Mouse (Mus musculus) limb, embryonic 15.5 days (tissue): ENCODE measurements at regions not wholly inside any gene's neighbourhood (a gene's known extent, or its start where the extent isn't known, plus 50 kb on each side); places are given as distances from the start of the nearest gene placed in this dataset.

Source experiments
- ATAC-seq: fragments of 200-750 bp; cut with Nextera tagmentation; 2 replicates; pipeline ENCODE4 v1.8.0; 2017; ENCODE audit warnings: low read depth, moderate TSS enrichment; ENCODE audit not compliant: insufficient number of reproducible peaks, low FRiP score, low TSS enrichment
- H3K27ac ChIP-seq: fragments of 300-500 bp; sonication (generic); 2 replicates; pipeline ENCODE4 v1.5.1; 2015; ENCODE audit warnings: moderate library complexity, mild to moderate bottlenecking, inconsistent platforms
- H3K27me3 ChIP-seq: fragments of 300-500 bp; sonication (generic); 2 replicates; pipeline ENCODE4 v1.6.1; 2015; ENCODE audit warnings: inconsistent platforms
- H3K36me3 ChIP-seq: fragments of 300-500 bp; sonication (generic); 2 replicates; pipeline ENCODE4 v1.6.1; 2015; ENCODE audit warnings: inconsistent platforms
- H3K4me1 ChIP-seq: fragments of 300-500 bp; sonication (generic); 2 replicates; pipeline ENCODE4 v1.6.1; 2015; ENCODE audit warnings: inconsistent platforms
- H3K4me2 ChIP-seq: fragments of 300-500 bp; sonication (generic); 2 replicates; pipeline ENCODE4 v1.6.1; 2015; ENCODE audit warnings: mild to moderate bottlenecking, inconsistent platforms
- H3K4me3 ChIP-seq: fragments of 300-500 bp; sonication (generic); 2 replicates; pipeline ENCODE4 v1.5.1; 2015; ENCODE audit warnings: mild to moderate bottlenecking, inconsistent platforms
- H3K9ac ChIP-seq: fragments of 300-500 bp; sonication (generic); 2 replicates; pipeline ENCODE4 v1.6.1; 2015; ENCODE audit warnings: inconsistent platforms
- H3K9me3 ChIP-seq: fragments of 300-500 bp; sonication (generic); 2 replicates; pipeline ENCODE4 v1.6.1; 2016; ENCODE audit warnings: inconsistent platforms
- WGBS: fragments of 180-500 bp; shearing (Covaris S2); methylation state at CpG from one replicate; pipeline ENCODE4 v1.1.7; 2015; 5-methylcytosine and 5-hydroxymethylcytosine counted together

- H3K27ac ChIP-seq = no peak overlapping the region
- H3K4me3 ChIP-seq = no peak overlapping the region
- no peak overlapping the region for H3K4me2 ChIP-seq
- no peaks in the 10 kb centered on the region for H3K27me3 ChIP-seq
- no peaks in the 10 kb centered on the region for H3K9me3 ChIP-seq
- no peak overlapping the region for H3K9ac ChIP-seq
- WGBS = 56% methylated on average over 10 of the region's 10 CpGs
- H3K36me3 ChIP-seq = no peaks in the 10 kb centered on the region
- peaks cover 7% of the 10 kb centered on the region for H3K4me1 ChIP-seq
- ATAC-seq = no peak
Observed at GRCm38 (mm10) chr6:51728816-51729562, 205.3 kb downstream of the Snx10 start.

GRCm38 (mm10) chr6:51730564-51731351, 207.1 kb downstream of the Snx10 start:
- Histone ChIP-seq H3K4me2 (no peak overlapping the region), H3K9me3 (no peaks in the 10 kb centered on the region), H3K4me1 (peaks cover 7% of the 10 kb centered on the region), H3K4me3 (no peak overlapping the region), H3K9ac (no peak overlapping the region), H3K27ac (no peak overlapping the region), H3K36me3 (no peaks in the 10 kb centered on the region), H3K27me3 (no peaks in the 10 kb centered on the region)
- ATAC-seq = no peak
- 77% methylated on average over 17 of the region's 17 CpGs for WGBS

GRCm38 (mm10) chr6:51732298-51732895, 208.7 kb downstream of the Snx10 start:
- 49% methylated on average over 11 of the region's 11 CpGs for WGBS
- H3K36me3 ChIP-seq = no peaks in the 10 kb centered on the region
- H3K9ac ChIP-seq = no peak overlapping the region
- H3K4me1 ChIP-seq = peaks cover 7% of the 10 kb centered on the region
- no peaks in the 10 kb centered on the region for H3K9me3 ChIP-seq
- H3K4me3 ChIP-seq = no peak overlapping the region
- no peak for ATAC-seq
- H3K4me2 ChIP-seq = no peak overlapping the region
- H3K27ac ChIP-seq = no peak overlapping the region
- H3K27me3 ChIP-seq = 0 out of 2 replicates have a peak, but pooled peaks cover 4% of the 10 kb centered on the region

DNA sequence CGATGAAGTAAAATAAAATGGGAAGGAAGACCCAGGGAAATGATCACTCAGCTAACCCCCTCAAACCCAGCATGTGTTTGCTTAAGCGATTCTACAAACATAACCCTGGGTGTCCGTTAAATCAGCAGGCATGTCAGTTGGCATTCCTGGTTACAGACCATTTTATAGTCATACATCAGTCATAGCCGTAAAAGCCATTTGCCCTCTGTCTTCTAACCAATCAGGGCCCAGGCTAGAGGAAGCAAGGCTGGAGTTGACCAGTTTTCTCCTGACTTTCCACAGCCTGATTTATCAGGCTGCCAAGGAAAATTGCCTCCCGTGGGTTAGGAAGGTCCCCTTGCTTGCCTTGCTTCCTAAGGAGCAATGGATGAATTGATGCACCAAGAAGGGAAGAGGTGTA, 212.3 kb downstream of the Snx10 start:
- peaks cover 7% of the 10 kb centered on the region for H3K4me1 ChIP-seq
- no peak for ATAC-seq
- H3K9ac ChIP-seq = no peak overlapping the region
- no peak overlapping the region for H3K4me2 ChIP-seq
- H3K4me3 ChIP-seq = no peak overlapping the region
- 0 out of 2 replicates have a peak, but pooled peaks cover 4% of the 10 kb centered on the region for H3K27me3 ChIP-seq
- no peaks in the 10 kb centered on the region for H3K36me3 ChIP-seq
- 49% methylated on average over 5 of the region's 5 CpGs for WGBS
- H3K9me3 ChIP-seq = no peaks in the 10 kb centered on the region
- H3K27ac ChIP-seq = no peak overlapping the region

DNA sequence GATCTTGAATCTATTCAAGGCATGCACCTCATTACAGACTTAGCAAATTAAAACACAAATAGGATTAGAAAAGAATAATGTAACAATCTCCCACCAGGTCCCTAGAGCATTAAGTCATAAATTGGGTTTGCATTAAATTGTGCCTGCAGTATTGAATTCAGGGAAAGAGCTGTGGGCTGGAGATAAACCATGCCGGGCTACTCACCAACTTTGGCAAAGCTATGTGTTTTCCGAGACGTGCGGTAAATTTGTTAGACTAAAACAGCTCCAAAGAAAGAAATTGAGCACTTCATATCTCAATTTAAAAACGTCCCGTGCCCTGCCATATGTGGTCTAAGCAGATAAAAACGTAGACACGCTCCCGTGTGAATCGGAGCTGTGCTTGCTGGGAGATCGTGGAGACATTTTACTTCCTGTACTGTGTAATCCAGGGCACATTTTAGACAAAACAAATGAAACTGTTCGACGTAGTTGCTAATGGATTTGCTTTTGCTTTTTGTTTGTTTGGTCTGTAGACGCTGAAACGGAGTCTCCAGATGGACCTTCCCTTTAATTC, 219.5 kb downstream of the Snx10 start:
- WGBS = 43% methylated on average over 15 of the region's 15 CpGs
- Histone ChIP-seq H3K4me3 (no peak overlapping the region), H3K27ac (no peak overlapping the region), H3K27me3 (no peaks in the 10 kb centered on the region), H3K36me3 (no peaks in the 10 kb centered on the region), H3K9ac (no peak overlapping the region), H3K9me3 (no peaks in the 10 kb centered on the region), H3K4me2 (no peak overlapping the region), H3K4me1 (peaks cover 7% of the 10 kb centered on the region; the same call in 1 of the 2 replicates)
- no peak for ATAC-seq

DNA sequence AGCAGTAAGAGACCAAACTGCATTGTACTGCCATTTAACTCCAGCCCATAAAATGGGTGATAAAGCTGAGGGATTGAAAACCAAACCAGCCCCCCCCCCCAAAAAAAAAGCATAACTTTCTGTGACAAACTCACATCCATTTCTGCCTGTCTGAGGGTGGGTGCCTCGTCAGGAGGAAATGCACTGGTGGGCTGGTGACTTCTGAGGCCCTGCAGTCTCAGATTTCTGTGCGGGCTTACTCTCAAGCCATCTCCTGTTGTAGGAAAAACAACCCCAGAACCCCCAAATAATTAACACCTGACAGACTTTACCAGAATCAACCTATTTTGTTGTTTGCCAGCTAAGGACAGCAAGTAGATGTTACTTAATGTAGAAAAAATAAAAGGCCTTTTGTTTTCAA, 220.9 kb downstream of the Snx10 start:
- no peak overlapping the region for H3K4me3 ChIP-seq
- ATAC-seq = no peak
- 48% methylated on average over 2 of the region's 2 CpGs for WGBS

DNA sequence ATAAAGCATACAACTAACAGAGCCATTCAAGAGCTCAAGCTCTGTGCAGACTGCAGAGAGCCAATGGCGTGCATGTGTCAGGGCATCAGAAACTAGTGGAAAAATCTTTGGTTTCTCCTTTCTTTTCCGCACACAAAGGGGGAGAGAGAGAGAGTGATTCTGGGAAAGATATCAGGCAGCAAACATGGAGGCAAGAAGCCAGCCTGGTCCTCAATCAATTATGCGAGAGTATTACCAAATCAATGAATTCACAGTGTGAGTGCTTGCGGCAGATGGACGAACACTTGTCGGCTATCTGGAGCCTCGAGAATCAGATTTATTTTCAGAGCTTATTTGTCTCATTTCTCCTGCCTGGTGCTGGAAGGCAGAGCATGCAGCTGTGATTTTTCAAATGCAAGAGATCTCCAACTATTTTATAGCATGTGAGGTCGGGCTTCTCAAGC, 230.6 kb downstream of the Snx10 start:
- no peak overlapping the region for H3K9ac ChIP-seq
- WGBS = 71% methylated on average over 8 of the region's 8 CpGs
- H3K27me3 ChIP-seq = no peaks in the 10 kb centered on the region
- H3K4me3 ChIP-seq = no peak overlapping the region
- H3K36me3 ChIP-seq = no peaks in the 10 kb centered on the region
- H3K4me2 ChIP-seq = no peak overlapping the region
- no peaks in the 10 kb centered on the region for H3K9me3 ChIP-seq
- H3K27ac ChIP-seq = no peak overlapping the region
- H3K4me1 ChIP-seq = no peaks in the 10 kb centered on the region
- ATAC-seq = no peak

More for the DNA sequence above, 220.9 kb downstream of the Snx10 start:
- Histone ChIP-seq H3K4me1 (peaks cover 7% of the 10 kb centered on the region; the same call in 1 of the 2 replicates), H3K4me2 (no peak overlapping the region), H3K27ac (no peak overlapping the region), H3K36me3 (no peaks in the 10 kb centered on the region), H3K27me3 (no peaks in the 10 kb centered on the region), H3K9ac (no peak overlapping the region), H3K9me3 (no peaks in the 10 kb centered on the region)

DNA sequence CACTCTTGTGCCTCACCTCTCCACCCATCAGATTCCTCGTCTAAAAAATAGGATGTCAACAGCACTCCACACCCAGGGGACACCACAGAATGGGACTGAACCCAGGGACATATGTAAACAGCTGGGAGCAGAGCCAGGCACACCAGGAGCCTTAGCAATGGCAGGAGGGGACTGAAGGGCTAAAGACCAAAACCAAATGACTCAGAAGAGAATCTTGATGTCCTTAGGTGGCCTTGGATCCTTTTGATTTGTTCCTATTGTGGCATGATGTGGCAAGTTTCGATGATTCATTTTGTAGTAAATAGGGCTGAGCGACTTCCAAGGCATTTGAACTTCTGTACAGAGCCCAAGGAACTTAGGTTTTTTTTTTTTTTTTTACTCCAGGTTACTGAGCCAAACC, 233.4 kb downstream of the Snx10 start:
- Histone ChIP-seq H3K27ac (no peak overlapping the region), H3K27me3 (peaks cover 3% of the 10 kb centered on the region; the same call in 1 of the 2 replicates), H3K36me3 (no peaks in the 10 kb centered on the region), H3K4me1 (no peaks in the 10 kb centered on the region), H3K4me3 (no peak overlapping the region), H3K9me3 (no peaks in the 10 kb centered on the region), H3K4me2 (no peak overlapping the region), H3K9ac (no peak overlapping the region)
- WGBS = 71% methylated on average over 3 of the region's 3 CpGs
- no peak for ATAC-seq

- H3K4me3 ChIP-seq = no peak overlapping the region
- no peak overlapping the region for H3K27ac ChIP-seq
- no peaks in the 10 kb centered on the region for H3K9me3 ChIP-seq
- 71% methylated on average over 4 of the region's 4 CpGs for WGBS
- no peak overlapping the region for H3K9ac ChIP-seq
- ATAC-seq = no peak
- peaks cover 3% of the 10 kb centered on the region; the same call in 1 of the 2 replicates for H3K27me3 ChIP-seq
- no peaks in the 10 kb centered on the region for H3K36me3 ChIP-seq
- H3K4me2 ChIP-seq = no peak overlapping the region
- H3K4me1 ChIP-seq = no peaks in the 10 kb centered on the region
Observed at GRCm38 (mm10) chr6:51757746-51758145, 234.0 kb downstream of the Snx10 start.

- Histone ChIP-seq H3K27ac (no peak overlapping the region), H3K4me2 (no peak overlapping the region), H3K27me3 (peaks cover 3% of the 10 kb centered on the region; the same call in 1 of the 2 replicates), H3K36me3 (no peaks in the 10 kb centered on the region), H3K4me1 (no peaks in the 10 kb centered on the region), H3K9me3 (no peaks in the 10 kb centered on the region), H3K9ac (no peak overlapping the region), H3K4me3 (no peak overlapping the region)
- 78% methylated on average over 3 of the region's 3 CpGs for WGBS
- ATAC-seq = no peak
Observed at GRCm38 (mm10) chr6:51758781-51759180, 235.1 kb downstream of the Snx10 start.

- 59% methylated on average over 5 of the region's 5 CpGs for WGBS
- Histone ChIP-seq H3K4me1 (no peaks in the 10 kb centered on the region), H3K36me3 (no peaks in the 10 kb centered on the region), H3K4me2 (no peak overlapping the region), H3K4me3 (no peak overlapping the region), H3K27ac (no peak overlapping the region), H3K9ac (no peak overlapping the region), H3K9me3 (no peaks in the 10 kb centered on the region), H3K27me3 (peaks cover 3% of the 10 kb centered on the region; the same call in 1 of the 2 replicates)
- no peak for ATAC-seq
Observed at GRCm38 (mm10) chr6:51760372-51760771, 236.7 kb downstream of the Snx10 start.
